Mouse (Mus musculus) neural tube, embryonic 10.5 days (tissue): Measurements from ENCODE around the gene Tmem132c.
A peak's percentile ranks its signal among the peaks of the same experiment; 100 is the strongest.

Experiments
- DNase-seq: peaks from one replicate; pipeline ENCODE4 v3.0.0-alpha.2; 2017; ENCODE audit warnings: low spot score; ENCODE audit errors: extremely low spot score

Tmem132c gene

DNA sequence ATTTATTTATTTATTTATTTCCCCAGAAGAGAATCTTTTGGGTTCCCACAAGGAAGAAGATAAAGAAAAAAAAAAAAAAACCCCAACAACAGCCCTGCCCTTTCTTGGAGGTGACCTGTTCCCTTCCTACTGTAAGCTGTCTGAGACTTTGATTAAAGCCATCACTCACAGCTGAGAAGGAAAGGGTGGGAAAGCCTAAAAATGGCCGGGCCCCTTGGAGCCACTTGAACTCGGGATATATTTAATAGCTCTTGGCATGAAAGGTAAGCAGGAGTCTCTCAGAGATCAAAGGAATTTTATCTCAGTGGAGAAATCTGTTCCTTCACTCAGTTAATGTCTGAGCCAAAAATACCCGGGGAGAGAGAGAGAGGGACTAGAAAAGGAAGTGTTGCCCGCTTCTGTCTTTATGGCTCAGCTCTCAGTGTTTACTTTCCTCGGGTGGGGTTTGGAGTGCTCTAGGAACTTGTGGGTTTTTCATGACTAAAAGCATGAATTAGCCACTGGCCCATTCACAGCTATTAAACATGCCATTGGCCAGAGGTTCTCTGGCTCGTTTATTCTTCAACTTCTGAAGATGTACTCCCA lies 41.0 kb downstream of the Tmem132c start:
- no peak for DNase-seq

DNA sequence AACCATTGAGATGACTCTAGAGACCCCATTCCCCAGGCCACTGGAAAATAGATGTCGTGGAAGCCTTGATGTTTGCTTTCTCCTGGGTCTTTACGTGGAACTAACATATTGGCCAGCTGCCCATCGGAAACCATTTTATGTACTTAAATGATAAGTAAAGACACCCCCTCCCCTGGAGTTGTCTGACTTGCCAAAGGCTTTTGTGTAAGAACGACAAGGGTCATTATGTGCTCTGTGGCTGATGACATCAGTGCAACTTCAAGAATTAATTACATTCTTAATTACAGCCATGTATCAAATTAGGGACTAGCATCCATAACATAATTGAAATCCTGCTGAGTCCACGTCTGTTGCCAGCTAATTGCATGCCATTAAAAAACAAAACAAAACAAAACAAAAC lies 45.3 kb downstream of the Tmem132c start:
- no peak for DNase-seq

DNA sequence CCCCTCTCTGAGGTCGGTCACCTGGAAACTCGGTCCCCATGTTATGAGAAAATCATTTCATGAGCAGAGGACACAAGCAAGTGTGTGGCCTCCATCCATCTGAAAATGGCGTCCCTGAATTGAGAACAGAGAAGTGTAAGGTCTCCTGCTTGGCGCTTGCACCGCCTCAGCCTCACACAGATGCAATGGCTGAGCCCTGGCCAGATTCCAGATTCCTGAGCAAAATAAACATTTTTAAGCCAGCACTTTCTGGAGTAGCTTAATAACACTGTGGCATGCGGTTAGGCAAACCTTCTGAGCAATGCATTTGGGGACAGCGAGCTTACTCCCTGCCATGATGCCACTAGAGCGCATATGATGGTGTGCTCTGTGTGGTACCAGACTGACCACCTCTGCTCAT lies 48.1 kb downstream of the Tmem132c start:
- DNase-seq = no peak

GRCm38 (mm10) chr5:127290461-127291250 lies 49.0 kb downstream of the Tmem132c start:
- DNase-seq = no peak

DNA sequence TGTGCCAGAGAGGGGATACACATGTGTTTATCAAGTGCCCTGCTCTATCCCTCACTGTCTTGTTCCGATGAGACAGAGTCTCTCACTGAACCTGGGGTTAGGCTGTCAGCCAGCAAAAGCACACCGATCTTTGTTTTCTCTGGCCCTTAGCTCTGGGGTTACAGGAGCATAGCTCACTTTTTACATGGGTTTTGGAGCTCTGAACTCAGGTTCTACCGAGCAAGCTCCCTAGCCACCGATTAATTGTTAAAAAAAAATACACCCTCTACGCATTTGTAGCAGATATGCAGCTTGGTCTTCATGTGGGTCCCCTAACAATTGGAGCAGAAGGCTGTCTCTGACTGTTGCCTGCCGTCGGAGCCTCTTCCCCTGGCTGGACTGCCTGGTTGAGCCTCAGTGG lies 50.0 kb downstream of the Tmem132c start:
- no peak for DNase-seq

DNA sequence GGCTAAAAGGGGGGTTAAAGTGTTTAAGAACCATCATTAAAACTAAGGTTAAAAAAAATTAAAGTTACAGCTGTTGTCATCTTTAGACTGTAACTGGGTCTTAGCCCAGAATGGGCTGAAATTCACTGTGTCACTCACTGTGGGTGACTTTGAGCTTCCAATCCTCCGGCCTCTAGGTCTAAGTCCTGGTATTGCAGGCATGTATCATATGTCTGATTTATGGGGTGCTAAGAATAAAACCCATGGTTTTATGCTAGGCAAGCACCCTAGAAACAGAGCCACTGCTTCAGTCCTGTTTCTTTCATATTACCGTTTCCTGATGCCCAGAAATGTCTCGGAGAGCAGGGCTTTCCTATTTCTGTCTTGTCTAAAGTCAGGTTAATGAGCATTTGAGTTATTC lies 52.1 kb downstream of the Tmem132c start:
- no peak for DNase-seq

DNA sequence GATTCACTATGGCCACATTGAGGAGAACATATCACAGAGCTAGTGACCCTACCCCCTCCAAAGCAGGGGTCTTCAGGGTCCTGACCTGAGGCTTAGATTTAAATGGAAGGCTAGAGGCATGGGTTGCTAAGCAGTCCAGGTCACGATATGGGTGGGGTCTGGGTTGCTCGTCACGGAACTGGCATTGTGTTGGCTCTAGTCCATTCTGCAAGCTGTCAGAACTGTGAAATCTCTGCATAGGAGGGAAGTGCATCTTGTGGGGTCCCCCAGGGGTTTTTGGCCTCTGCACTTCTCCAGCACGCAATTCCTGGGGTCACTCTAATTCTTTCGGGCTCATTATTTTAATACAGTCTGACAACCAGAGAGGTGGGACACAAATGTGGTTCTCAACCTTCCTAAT lies 55.9 kb downstream of the Tmem132c start:
- no peak for DNase-seq

DNA sequence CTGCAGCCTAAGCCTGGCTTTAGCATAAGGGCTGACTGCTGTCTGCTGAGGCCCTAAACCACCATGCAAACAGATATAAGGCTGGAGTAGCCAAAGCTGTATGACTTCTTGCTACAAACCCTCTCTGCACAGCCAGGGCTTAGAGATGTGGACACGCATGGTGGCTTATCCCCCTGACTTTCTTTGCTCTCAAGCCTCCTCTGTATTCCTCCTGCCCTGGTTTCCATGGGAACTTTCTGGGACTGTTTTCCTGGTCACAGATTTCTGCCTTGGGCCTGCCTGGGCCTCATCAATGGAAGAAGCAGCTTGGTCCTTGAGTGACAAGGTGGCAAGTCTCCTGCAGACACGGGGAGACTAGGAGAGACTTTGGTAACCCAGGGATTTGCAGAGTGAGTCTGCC lies 56.5 kb downstream of the Tmem132c start:
- DNase-seq = no peak

- DNase-seq = peak; percentile 36
These were observed 57.4 kb downstream of the Tmem132c start for GRCm38 (mm10) chr5:127299010-127299409.

DNA sequence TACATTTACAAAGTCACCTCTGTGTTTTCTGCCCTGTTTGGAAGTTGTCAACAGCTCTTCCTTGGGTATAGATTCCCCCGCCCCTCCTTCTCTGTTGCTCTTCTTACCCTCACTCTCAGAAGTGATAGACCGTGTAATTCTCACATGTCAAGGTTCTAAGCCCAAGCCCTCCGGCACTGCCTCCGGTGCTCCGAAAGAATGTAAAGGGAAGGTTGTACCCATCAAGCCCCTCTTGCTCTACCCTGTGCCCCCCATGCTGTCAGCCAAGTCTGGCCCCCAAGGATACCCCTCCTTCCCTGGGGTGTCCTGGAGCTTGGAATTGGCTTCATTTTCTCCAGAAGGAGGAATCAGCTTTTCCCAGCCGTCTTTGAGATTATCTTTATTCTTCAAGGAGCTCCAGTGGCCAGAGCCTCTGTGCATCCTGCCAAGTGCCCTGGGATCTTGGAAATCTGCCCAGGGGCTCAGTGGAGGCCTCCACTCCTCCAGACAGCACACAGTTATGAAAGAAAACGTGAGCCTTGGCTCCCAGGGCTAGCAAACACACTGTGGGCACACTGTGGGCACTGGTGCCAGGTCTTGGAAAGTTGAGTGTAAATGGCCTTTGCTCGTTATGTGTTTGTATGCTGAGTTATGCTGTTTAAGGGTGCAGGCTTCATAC lies 59.1 kb downstream of the Tmem132c start:
- no peak for DNase-seq

GRCm38 (mm10) chr5:127305312-127305711 lies 63.7 kb downstream of the Tmem132c start:
- no peak for DNase-seq

- DNase-seq = no peak
These were observed 64.1 kb downstream of the Tmem132c start for GRCm38 (mm10) chr5:127305719-127306118.

GRCm38 (mm10) chr5:127306726-127307125 lies 65.1 kb downstream of the Tmem132c start:
- DNase-seq = no peak

GRCm38 (mm10) chr5:127310318-127311004 lies 68.9 kb downstream of the Tmem132c start:
- DNase-seq = peak; percentile 55

DNA sequence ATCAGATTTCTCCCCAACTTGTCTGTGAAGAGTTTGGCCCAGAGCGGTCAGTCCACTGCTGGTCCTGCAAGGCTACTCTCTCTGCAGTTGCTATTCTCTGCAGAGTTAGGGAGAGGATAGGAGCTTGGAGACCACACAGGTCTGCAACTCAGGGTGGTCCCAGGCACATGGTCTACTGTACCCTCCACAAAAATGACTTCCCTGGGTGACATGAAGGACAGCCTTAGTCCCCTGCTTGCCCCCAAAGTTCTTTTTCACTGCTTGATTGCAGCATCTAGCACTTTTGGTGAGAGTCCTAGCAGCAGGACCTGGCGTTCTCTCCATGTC lies 69.4 kb downstream of the Tmem132c start:
- no peak for DNase-seq

- no peak for DNase-seq
These were observed 72.0 kb downstream of the Tmem132c start for GRCm38 (mm10) chr5:127313634-127314033.

GRCm38 (mm10) chr5:127319096-127319779 lies 77.6 kb downstream of the Tmem132c start:
- DNase-seq = peak; percentile 63

GRCm38 (mm10) chr5:127324645-127325044 lies 83.0 kb downstream of the Tmem132c start:
- DNase-seq = no peak

- DNase-seq = peak; percentile 58
These were observed 94.7 kb downstream of the Tmem132c start for GRCm38 (mm10) chr5:127336048-127336907.

GRCm38 (mm10) chr5:127336908-127337265 lies 95.3 kb downstream of the Tmem132c start:
- peak; percentile 55 for DNase-seq

DNA sequence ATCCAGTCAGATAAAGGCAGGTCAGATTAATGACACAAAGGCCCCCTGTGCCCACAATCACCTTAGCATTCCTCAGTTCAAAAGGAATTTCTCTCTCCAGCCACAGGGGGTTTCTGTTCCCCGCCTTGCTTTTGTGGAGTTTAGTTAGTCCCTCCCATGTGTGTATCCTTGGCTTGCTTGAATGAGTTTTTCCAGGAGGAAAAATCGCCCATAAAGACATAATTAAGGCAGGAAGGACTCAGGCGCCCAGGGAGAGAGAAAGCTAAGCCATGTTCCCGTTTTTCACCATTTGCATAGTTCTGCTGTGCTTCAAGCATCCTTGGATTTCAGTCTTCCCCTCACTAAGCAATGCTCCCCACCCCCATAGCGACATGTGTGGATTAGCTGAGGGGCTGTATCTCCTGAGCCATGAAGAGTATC lies 97.4 kb downstream of the Tmem132c start:
- DNase-seq = no peak
